ENCODE assay signal across 11 mouse cellular contexts in the genomic region with DNA sequence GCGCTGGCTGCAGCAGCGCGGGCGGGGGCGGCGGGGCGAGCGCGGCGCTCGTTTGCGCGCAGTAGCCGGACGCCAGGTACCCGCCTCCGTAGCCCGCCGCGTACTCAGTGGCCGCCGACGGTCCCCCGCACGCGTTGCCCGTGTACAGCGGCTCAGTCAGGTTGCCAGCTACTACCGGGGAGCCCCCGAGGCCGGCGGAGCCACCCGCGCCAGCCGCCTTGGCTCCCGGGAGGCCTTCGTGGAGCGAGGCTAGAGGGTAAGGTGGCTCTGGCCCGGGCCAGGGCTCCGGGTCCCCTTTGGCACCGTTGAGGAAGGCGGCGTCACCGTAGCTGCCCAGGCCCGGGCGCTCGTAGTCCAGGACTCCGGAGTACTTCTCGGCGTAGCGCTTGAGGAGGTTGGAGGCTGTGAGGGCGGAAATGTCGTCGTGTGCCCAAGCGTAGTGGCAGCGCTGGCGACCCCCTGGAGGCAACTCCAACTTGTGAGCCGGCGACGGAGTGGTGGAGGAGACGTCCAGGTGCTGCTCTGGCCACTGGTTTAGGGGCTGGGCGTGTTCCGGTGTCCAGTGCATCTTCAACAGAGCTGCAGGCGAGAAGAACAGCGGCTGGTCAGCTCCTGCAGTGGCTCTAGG. TPM values are rescaled to one million over a fixed set of nuclear protein-coding genes. Genes with fewer than 3 reads are reported as not detected.
DNase-seq lines count a peak whose midpoint lies in the region; ATAC-seq and TF ChIP-seq lines count a peak whose summit lies in the region.
"Had no signal": no experiment of that assay in that cellular context is flagged by ENCODE, and none has a peak within 500 bp of the region (broad histone marks: within the 10 kb centered on the region; RNA-seq: fewer than 3 reads in every experiment).

No protein-coding gene starts in this region.

- TF ChIP-seq POLR2A in ES-Bruce4 (IDR thresholded peaks at IDR 0.05; ENCODE audit: insufficient read depth, low read length), result no peak

- ATAC-seq in liver, postnatal 0 days, result no peak

- no peaks in the 10 kb centered on the region for H3K4me1 ChIP-seq in ES-Bruce4 (ENCODE audit: control insufficient read depth, insufficient read depth, low read length)
- peaks cover 80% of the 10 kb centered on the region for H3K4me1 ChIP-seq in hindbrain, embryonic 10.5 days (replicated peaks)
- no peaks in the 10 kb centered on the region for H3K4me1 ChIP-seq in liver, postnatal 0 days (ENCODE audit: insufficient read depth)

- H3K27ac ChIP-seq in gastrocnemius, adult 2 months, result no peak overlapping the region
- no peak overlapping the region for H3K27ac ChIP-seq in ES-Bruce4 (ENCODE audit: insufficient read depth, low read length)
- H3K27ac ChIP-seq in hindbrain, embryonic 10.5 days, result peak overlapping the region; percentile 83
- no peak overlapping the region for H3K27ac ChIP-seq in liver, postnatal 0 days (ENCODE audit: low read depth)

- peak overlapping the region; percentile 69 for H3K9ac ChIP-seq in ES-Bruce4 (ENCODE audit: low read depth, poor library complexity, severe bottlenecking)
- H3K9ac ChIP-seq in liver, postnatal 0 days (replicated peaks), result no peak overlapping the region

- no peaks in the 10 kb centered on the region for H3K36me3 ChIP-seq in ES-Bruce4 (ENCODE audit: control insufficient read depth, insufficient read depth, low read length, poor library complexity, severe bottlenecking)
- H3K36me3 ChIP-seq in hindbrain, embryonic 10.5 days, result peaks cover 68% of the 10 kb centered on the region
- no peaks in the 10 kb centered on the region for H3K36me3 ChIP-seq in liver, postnatal 0 days (replicated peaks; ENCODE audit: insufficient read depth, low read length)

- H3K9me3 ChIP-seq in ES-Bruce4 (replicated peaks; ENCODE audit: control insufficient read depth, insufficient read depth, low read length, poor library complexity, severe bottlenecking), result no peaks in the 10 kb centered on the region
- no peaks in the 10 kb centered on the region for H3K9me3 ChIP-seq in hindbrain, embryonic 10.5 days
- no peaks in the 10 kb centered on the region for H3K9me3 ChIP-seq in liver, postnatal 0 days (ENCODE audit: low read length)

- no peak for DNase-seq in gastrocnemius, adult 2 months
- DNase-seq in gastrocnemius, postnatal 36 days, result no peak
- peak; percentile 59 for DNase-seq in hindbrain, embryonic 10.5 days (ENCODE audit: low spot score)
- DNase-seq in liver, postnatal 0 days, result no peak
- DNase-seq in ovary, postnatal 14 days (ENCODE audit: low spot score), result no peak
- no peak for DNase-seq in urinary bladder, adult 18-20 months (ENCODE audit: low spot score in 2 of 2)
- DNase-seq in gastrocnemius, postnatal 4 days (ENCODE audit: low spot score in 2 of 2), result no peak
- DNase-seq: adrenal gland, postnatal 25 days; lung, adult 18-20 months had no signal

- no peak for TF ChIP-seq EP300 in ES-Bruce4 (IDR thresholded peaks at IDR 0.05; ENCODE audit: insufficient read depth, low read depth, low read length)
- no peak for TF ChIP-seq EP300 in liver, postnatal 0 days (IDR thresholded peaks at IDR 0.05; ENCODE audit: low read depth)

- peaks cover 13% of the 10 kb centered on the region for H3K27me3 ChIP-seq in ES-Bruce4 (ENCODE audit: control insufficient read depth, insufficient read depth, low read length, poor library complexity, severe bottlenecking)
- H3K27me3 ChIP-seq in hindbrain, embryonic 10.5 days (ENCODE audit: insufficient read depth, poor library complexity, severe bottlenecking), result peaks cover 78% of the 10 kb centered on the region
- peaks cover 44% of the 10 kb centered on the region for H3K27me3 ChIP-seq in liver, postnatal 0 days (ENCODE audit: insufficient read depth, low read length)

- peak overlapping the region; percentile 64 for H3K4me2 ChIP-seq in liver, postnatal 0 days (ENCODE audit: low read depth, low read length)

- no peak for TF ChIP-seq CTCF in gastrocnemius, adult 2 months (IDR thresholded peaks at IDR 0.05)
- TF ChIP-seq CTCF in ES-Bruce4 (IDR thresholded peaks at IDR 0.05; ENCODE audit: low read depth, low read length), result no peak
- no peak for TF ChIP-seq CTCF in liver, postnatal 0 days (IDR thresholded peaks at IDR 0.05; ENCODE audit: low read depth)

- 7% methylated on average over 64 of the region's 65 CpGs for WGBS in hindbrain, embryonic 10.5 days
- 23% methylated on average over 47 of the region's 65 CpGs for WGBS in liver, postnatal 0 days (ENCODE audit: insufficient replicate concordance)

- H3K4me3 ChIP-seq in gastrocnemius, adult 2 months, result peak overlapping the region; percentile 53
- H3K4me3 ChIP-seq in ES-Bruce4 (ENCODE audit: low read depth, low read length), result peak overlapping the region; percentile 53
- peak overlapping the region; percentile 44 for H3K4me3 ChIP-seq in hindbrain, embryonic 10.5 days
- peak overlapping the region; percentile 33; the same call in 1 of the 2 replicates for H3K4me3 ChIP-seq in liver, postnatal 0 days (ENCODE audit: low read depth, low read length)

- intact Hi-C loops in gastrocnemius, adult 2 months (cut with DNase I), result no loop called here
- intact Hi-C loops in gastrocnemius, postnatal 36 days (cut with DNase I), result no loop called here

RNA-seq across cellular contexts. Expression of a gene that starts 6.7 kb away (rescaled TPM):
- total RNA-seq in gastrocnemius, adult 2 months (2021), result not detected
- not detected for total RNA-seq in gastrocnemius, postnatal 36 days (2021)
- not detected in 2 replicates for polyA plus RNA-seq in ES-Bruce4 (2011; ENCODE audit: insufficient read depth, insufficient read length, low read depth, missing spikeins)
- polyA plus RNA-seq in hindbrain, embryonic 10.5 days (2016; fragmentation: Nextera tagmentation; extraction: Ambion mirVana), result not detected in 2 replicates
- polyA plus RNA-seq in liver, postnatal 0 days (2015; fragmentation: Nextera tagmentation; extraction: Ambion mirVana), result not detected in 2 replicates
- under 1 TPM; 0.27 to 0.34 TPM for total RNA-seq in gastrocnemius, postnatal 4 days (2021)
- total RNA-seq: adrenal gland, postnatal 25 days had no signal
- polyA plus RNA-seq: frontal cortex, adult 2 months had no signal

RNA-seq across cellular contexts. Expression of a gene that starts 24.4 kb away (rescaled TPM):
- under 1 TPM; 0.67 to 0.77 TPM for total RNA-seq in gastrocnemius, adult 2 months (2021)
- total RNA-seq in gastrocnemius, postnatal 36 days (2021), result under 1 TPM; 0.54 to 0.74 TPM
- polyA plus RNA-seq in ES-Bruce4 (2011; ENCODE audit: insufficient read depth, insufficient read length, low read depth, missing spikeins), result 25.6 and 27.4 TPM in 2 replicates
- polyA plus RNA-seq in hindbrain, embryonic 10.5 days (2016; fragmentation: Nextera tagmentation; extraction: Ambion mirVana), result 1.4 TPM in 2 replicates
- polyA plus RNA-seq in liver, postnatal 0 days (2015; fragmentation: Nextera tagmentation; extraction: Ambion mirVana), result 0.18 and 0.26 TPM in 2 replicates
- total RNA-seq in gastrocnemius, postnatal 4 days (2021), result 1 to 10 TPM; 3.2 to 4.1 TPM
